7 mouse cellular contexts compared by ENCODE assay signal in genomic region chr17:49562701-49563415, GRCm38 (mm10). TPM values are rescaled to one million over a fixed set of nuclear protein-coding genes. Genes with fewer than 3 reads are reported as not detected.
DNase-seq lines count a peak whose midpoint lies in the region; ATAC-seq and TF ChIP-seq lines count a peak whose summit lies in the region.

No protein-coding gene starts in this region.

- WGBS in liver, adult 2 months: 22% methylated on average over 5 of the region's 5 CpGs
- WGBS in forebrain, postnatal 0 days: 41% methylated on average over 5 of the region's 5 CpGs
- WGBS in liver, embryonic 12.5 days (ENCODE audit: insufficient replicate concordance): 38% methylated on average over 5 of the region's 5 CpGs
- WGBS in stomach, embryonic 15.5 days: 21% methylated on average over 5 of the region's 5 CpGs

- peak overlapping the region; percentile 61; the same call in 1 of the 2 replicates for H3K9ac ChIP-seq in liver, adult 2 months (ENCODE audit: low read depth, low read length)
- peak overlapping the region; percentile 18; the same call in 1 of the 2 replicates for H3K9ac ChIP-seq in forebrain, postnatal 0 days
- peak overlapping the region; percentile 10; the same call in 1 of the 2 replicates for H3K9ac ChIP-seq in liver, embryonic 12.5 days
- peak overlapping the region; percentile 2; the same call in 1 of the 2 replicates for H3K9ac ChIP-seq in stomach, embryonic 15.5 days

- no peaks in the 10 kb centered on the region for H3K79me2 ChIP-seq in liver, adult 2 months (ENCODE audit: control insufficient read depth, insufficient read depth, low read length)

- H3K4me1 ChIP-seq in liver, adult 2 months (ENCODE audit: control insufficient read depth, insufficient read depth, low read length): no peaks in the 10 kb centered on the region
- peaks cover 5% of the 10 kb centered on the region; the same call in 1 of the 2 replicates for H3K4me1 ChIP-seq in forebrain, postnatal 0 days (ENCODE audit: insufficient read depth)
- no peaks in the 10 kb centered on the region for H3K4me1 ChIP-seq in liver, embryonic 12.5 days
- 0 out of 2 replicates have a peak, but pooled peaks cover 4% of the 10 kb centered on the region for H3K4me1 ChIP-seq in stomach, embryonic 15.5 days

- ATAC-seq in forebrain, postnatal 0 days: no peak
- ATAC-seq in liver, embryonic 12.5 days: no peak
- no peak for ATAC-seq in stomach, embryonic 15.5 days (ENCODE audit: insufficient read depth, low FRiP score, low read depth)

- H3K27me3 ChIP-seq in liver, adult 2 months (ENCODE audit: control insufficient read depth, insufficient read depth, low read length): no peaks in the 10 kb centered on the region; the same call in 1 of the 2 replicates
- H3K27me3 ChIP-seq in forebrain, postnatal 0 days (ENCODE audit: insufficient read depth, low read length): peaks cover 9% of the 10 kb centered on the region; the same call in 1 of the 2 replicates
- H3K27me3 ChIP-seq in liver, embryonic 12.5 days (replicated peaks): peaks cover 53% of the 10 kb centered on the region
- H3K27me3 ChIP-seq in stomach, embryonic 15.5 days (replicated peaks): no peaks in the 10 kb centered on the region

- no peaks in the 10 kb centered on the region for H3K9me3 ChIP-seq in forebrain, postnatal 0 days (ENCODE audit: low read length)
- no peaks in the 10 kb centered on the region for H3K9me3 ChIP-seq in liver, embryonic 12.5 days (replicated peaks)
- H3K9me3 ChIP-seq in stomach, embryonic 15.5 days: no peaks in the 10 kb centered on the region

- peak overlapping the region; percentile 62 for H3K4me3 ChIP-seq in liver, adult 2 months (ENCODE audit: insufficient read depth, low read depth, low read length)
- peak overlapping the region; percentile 39 for H3K4me3 ChIP-seq in forebrain, postnatal 0 days (ENCODE audit: low read depth, low read length)
- peak overlapping the region; percentile 30 for H3K4me3 ChIP-seq in liver, embryonic 12.5 days
- peak overlapping the region; percentile 58 for H3K4me3 ChIP-seq in stomach, embryonic 15.5 days (replicated peaks)

- no peak for TF ChIP-seq CTCF in liver, adult 2 months (IDR thresholded peaks at IDR 0.05; ENCODE audit: low read depth, low read length)
- TF ChIP-seq CTCF in forebrain, postnatal 0 days (IDR thresholded peaks at IDR 0.05; ENCODE audit: low read depth): no peak

- H3K4me2 ChIP-seq in forebrain, postnatal 0 days (ENCODE audit: low read depth): peak overlapping the region; percentile 86
- peak overlapping the region; percentile 55 for H3K4me2 ChIP-seq in liver, embryonic 12.5 days
- H3K4me2 ChIP-seq in stomach, embryonic 15.5 days: peak overlapping the region; percentile 72

- no peaks in the 10 kb centered on the region for H3K36me3 ChIP-seq in liver, adult 2 months (ENCODE audit: control insufficient read depth, insufficient read depth, low read length)
- no peaks in the 10 kb centered on the region for H3K36me3 ChIP-seq in forebrain, postnatal 0 days (ENCODE audit: insufficient read depth)
- no peaks in the 10 kb centered on the region for H3K36me3 ChIP-seq in liver, embryonic 12.5 days
- H3K36me3 ChIP-seq in stomach, embryonic 15.5 days: no peaks in the 10 kb centered on the region

- H3K27ac ChIP-seq in liver, adult 2 months (replicated peaks; ENCODE audit: insufficient read depth, low read depth, low read length): peak overlapping the region; percentile 27; the same call in 1 of the 2 replicates
- H3K27ac ChIP-seq in forebrain, postnatal 0 days (ENCODE audit: low read depth, low read length): no peak overlapping the region
- H3K27ac ChIP-seq in liver, embryonic 12.5 days: no peak overlapping the region
- H3K27ac ChIP-seq in stomach, embryonic 15.5 days: peak overlapping the region; percentile 90; the same call in 1 of the 2 replicates

- TF ChIP-seq POLR2A in liver, adult 2 months (IDR thresholded peaks at IDR 0.05; ENCODE audit: extremely low read depth, insufficient read depth, low read length): no peak

- no peak for DNase-seq in liver, adult 2 months (ENCODE audit: extremely low read depth, low read depth, low spot score)
- DNase-seq in liver: no peak
- DNase-seq in forebrain, postnatal 0 days: no peak
- DNase-seq in left cerebral cortex, adult 18-20 months (ENCODE audit: low spot score in 2 of 2): no peak
- no peak for DNase-seq in layer of hippocampus, postnatal 14 days (ENCODE audit: low spot score in 2 of 2)

RNA-seq across cellular contexts. Expression of gene Daam2, which starts 1.3 kb away (rescaled TPM):
- 1.0 and 1.4 TPM in 2 replicates for total RNA-seq in liver, adult 2 months (2014; rRNA removed)
- polyA plus RNA-seq in liver, adult 2 months (2012; rRNA removed): 0.92 and 1.0 TPM in 2 replicates
- 7.2 and 10.3 TPM in 2 replicates for total RNA-seq in forebrain, postnatal 0 days (2014; rRNA removed)
- polyA plus RNA-seq in forebrain, postnatal 0 days (2015; fragmentation: Nextera tagmentation; extraction: Ambion mirVana): 0.77 and 1.8 TPM in 2 replicates
- polyA plus RNA-seq in liver, embryonic 12.5 days (2016; fragmentation: Nextera tagmentation; extraction: Ambion mirVana): 1.1 TPM in 2 replicates
- 6.6 and 7.2 TPM in 2 replicates for polyA plus RNA-seq in stomach, embryonic 15.5 days (2015; fragmentation: Nextera tagmentation; extraction: Ambion mirVana)
- total RNA-seq in left cerebral cortex, adult 18-20 months (2021): 10 to 100 TPM; 40.7 to 45.9 TPM
- total RNA-seq in layer of hippocampus, postnatal 14 days (2021): 10 to 100 TPM; 62.8 to 73.6 TPM

RNA-seq across cellular contexts. Expression of gene Kif6, which starts 52.1 kb away (rescaled TPM):
- total RNA-seq in liver, adult 2 months (2014; rRNA removed): not detected in 2 replicates
- not detected in 2 replicates for polyA plus RNA-seq in liver, adult 2 months (2012; rRNA removed)
- 3.7 and 7.4 TPM in 2 replicates for total RNA-seq in forebrain, postnatal 0 days (2014; rRNA removed)
- polyA plus RNA-seq in forebrain, postnatal 0 days (2015; fragmentation: Nextera tagmentation; extraction: Ambion mirVana): 1.6 and 2.0 TPM in 2 replicates
- 0.44 and 0.50 TPM in 2 replicates for polyA plus RNA-seq in liver, embryonic 12.5 days (2016; fragmentation: Nextera tagmentation; extraction: Ambion mirVana)
- polyA plus RNA-seq in stomach, embryonic 15.5 days (2015; fragmentation: Nextera tagmentation; extraction: Ambion mirVana): 1.5 and 1.9 TPM in 2 replicates
- 1 to 10 TPM; 2.3 to 4.1 TPM for total RNA-seq in left cerebral cortex, adult 18-20 months (2021)
- 1 to 10 TPM; 3.9 to 4.8 TPM for total RNA-seq in layer of hippocampus, postnatal 14 days (2021)

Comparison
In these comparisons a context has a peak if more than half of its experiments do, and no peak if none do; other contexts are left out.
1. H3K27ac ChIP-seq: peak in liver, adult 2 months (single experiment) and stomach, embryonic 15.5 days (single experiment); none in forebrain, postnatal 0 days (single experiment) and liver, embryonic 12.5 days (single experiment).
2. H3K9ac ChIP-seq: peak in every context shown above with its lines; median percentile 61 in liver, adult 2 months; 18 in forebrain, postnatal 0 days; 10 in liver, embryonic 12.5 days; 2 in stomach, embryonic 15.5 days.
3. Peak in every context shown above with its lines, with median percentiles within 50 percentile points of each other: H3K4me3 ChIP-seq and H3K4me2 ChIP-seq.